Mouse (Mus musculus) megakaryocyte, embryonic 14.5 days (primary cell): ENCODE data around the gene Rbpjl. TPM values are rescaled to one million over a fixed set of nuclear protein-coding genes. Genes with fewer than 3 reads are reported as not detected.

Experiments used
- H3K27me3 ChIP-seq: replicated peaks from 2 replicates; pipeline ENCODE3; 2012; ENCODE audit warnings: inconsistent platforms
- H3K36me3 ChIP-seq: replicated peaks from 2 replicates; pipeline ENCODE3; 2012; ENCODE audit warnings: low read length, inconsistent platforms, mixed read lengths
- H3K4me1 ChIP-seq: 2 replicates; pipeline ENCODE4 v1.6.1; 2012; ENCODE audit warnings: inconsistent platforms
- H3K4me3 ChIP-seq: replicated peaks from 2 replicates; pipeline ENCODE3; 2012; ENCODE audit warnings: moderate library complexity, mild to moderate bottlenecking, inconsistent platforms
- H3K9me3 ChIP-seq: 2 replicates; pipeline ENCODE4 v1.6.1; 2012; ENCODE audit warnings: inconsistent platforms
- FLI1 ChIP-seq: IDR thresholded peaks from 2 replicates; pipeline ENCODE4 v1.6.1; 2012; ENCODE audit warnings: low read length, inconsistent platforms, mixed read lengths
- GATA1 ChIP-seq: IDR thresholded peaks from 3 replicates; pipeline ENCODE4 v1.6.1; 2012; ENCODE audit warnings: mixed read lengths, low read length, inconsistent platforms, borderline replicate concordance
- polyA plus RNA-seq: library from polyadenylated mRNA; stranded (reverse); fragments of >175 nt; gene quantifications from 2 replicates; pipeline ENCODE4 v1.2.3, GENCODE M21; 2012; ENCODE audit warnings: low replicate concordance; ENCODE audit not compliant: insufficient read depth

Gene Rbpjl
- polyA plus RNA-seq, 1 experiment = 0.18 TPM

DNA sequence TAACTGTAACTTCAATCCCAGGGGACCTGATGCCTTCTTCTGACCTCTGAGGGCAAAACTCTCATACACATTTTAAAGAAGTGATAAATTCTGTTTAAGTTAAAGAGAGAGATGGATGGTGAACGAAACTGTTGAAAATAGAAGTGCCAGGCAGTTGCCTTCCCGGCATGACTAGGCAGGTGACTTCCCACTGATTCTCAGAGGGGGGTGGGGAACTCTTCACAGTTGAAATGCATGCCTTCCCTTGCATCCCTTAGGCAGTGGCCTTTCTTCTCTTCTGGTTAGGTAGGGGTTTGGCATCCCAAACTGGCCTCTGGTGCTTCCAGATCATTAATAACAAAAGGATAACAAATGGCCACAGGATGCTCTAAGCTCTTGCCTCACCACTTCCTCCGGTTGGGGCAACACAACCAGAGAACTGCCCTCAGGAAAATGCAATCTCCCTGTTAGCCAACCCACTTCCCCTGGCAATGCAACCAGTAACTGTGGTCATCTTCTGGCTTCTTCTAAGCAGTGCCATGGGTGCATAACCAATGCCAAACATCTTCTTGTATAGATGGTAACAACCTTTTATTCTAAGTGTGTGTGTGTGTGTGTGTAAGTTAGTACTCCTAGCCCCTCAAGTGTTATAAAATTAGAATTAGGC, 30.4 kb upstream of the Rbpjl start:
- H3K36me3 ChIP-seq = no peaks in the 10 kb centered on the region
- TF ChIP-seq FLI1 (no peak), GATA1 (no peak)
- peak overlapping the region; percentile 8 for H3K4me3 ChIP-seq
- peaks cover 20% of the 10 kb centered on the region for H3K4me1 ChIP-seq
- peaks cover 38% of the 10 kb centered on the region for H3K27me3 ChIP-seq
- H3K9me3 ChIP-seq = peaks cover 3% of the 10 kb centered on the region; the same call in 1 of the 2 replicates

DNA sequence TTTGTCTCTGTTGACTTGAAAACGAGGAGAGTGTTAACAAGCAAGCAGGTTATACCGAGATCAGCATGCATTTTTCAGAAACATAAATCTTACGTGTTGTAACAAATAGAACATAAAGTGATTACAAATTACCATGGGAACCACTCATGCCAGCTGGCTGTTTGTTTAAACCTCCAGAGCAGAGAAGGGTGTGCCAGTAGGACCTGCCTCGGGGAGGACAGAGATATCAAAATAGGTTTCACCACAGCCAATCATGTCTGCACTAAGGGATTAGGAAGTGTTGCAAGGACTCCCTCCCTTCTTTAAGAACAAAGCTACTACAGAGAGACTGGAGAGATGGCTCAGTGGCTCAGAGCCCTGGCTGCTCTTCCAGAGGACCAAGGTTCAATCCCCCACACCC, 29.8 kb upstream of the Rbpjl start:
- Histone ChIP-seq H3K4me1 (peaks cover 20% of the 10 kb centered on the region), H3K9me3 (peaks cover 3% of the 10 kb centered on the region; the same call in 1 of the 2 replicates), H3K36me3 (no peaks in the 10 kb centered on the region), H3K27me3 (peaks cover 44% of the 10 kb centered on the region), H3K4me3 (no peak overlapping the region)
- no peak for TF ChIP-seq FLI1
- TF ChIP-seq GATA1 = no peak

DNA sequence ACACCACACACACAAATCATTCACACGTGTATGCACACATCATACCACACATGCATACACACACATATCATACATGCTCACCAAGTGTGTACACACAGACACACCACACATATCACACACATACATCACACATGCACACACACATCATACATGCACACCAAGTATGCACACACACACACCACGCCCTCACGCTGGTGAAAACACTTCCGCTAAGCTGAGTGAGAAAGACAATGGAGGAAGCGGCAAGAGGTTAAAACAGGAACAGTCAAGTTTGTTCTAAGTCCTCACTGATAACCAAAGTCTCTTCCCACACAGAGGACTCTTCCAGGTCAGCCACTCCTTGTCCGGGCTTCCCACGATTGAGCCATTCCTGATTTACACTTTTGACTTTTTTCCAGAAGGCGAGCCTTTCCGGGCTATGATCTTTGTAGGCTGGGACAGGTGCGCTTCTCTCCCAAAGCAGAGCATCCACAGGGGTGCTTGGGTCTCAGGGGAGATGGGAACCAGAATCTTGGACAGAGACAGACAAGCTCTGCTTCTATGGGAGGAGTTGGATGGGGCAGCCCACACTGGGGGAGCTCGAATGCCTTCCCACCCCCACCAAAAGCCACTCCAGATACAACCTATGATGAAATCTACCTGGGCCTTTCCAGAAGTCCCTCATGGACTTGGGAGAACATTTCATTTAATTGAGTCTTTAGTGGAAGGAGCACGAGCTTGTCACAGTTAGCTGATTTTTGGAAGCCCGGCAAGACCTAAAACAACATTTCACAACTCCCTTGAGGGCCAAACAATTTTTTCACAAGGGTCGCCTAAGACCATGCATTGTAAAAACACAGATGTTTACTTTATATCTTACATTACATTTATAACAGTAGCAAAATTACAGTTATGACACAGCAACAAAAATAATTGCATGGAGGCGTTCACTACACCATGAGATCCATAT, 25.2 kb upstream of the Rbpjl start:
- peaks cover 3% of the 10 kb centered on the region for H3K9me3 ChIP-seq
- H3K27me3 ChIP-seq = peaks cover 47% of the 10 kb centered on the region
- peaks cover 8% of the 10 kb centered on the region for H3K4me1 ChIP-seq
- TF ChIP-seq GATA1 = no peak
- H3K36me3 ChIP-seq = no peaks in the 10 kb centered on the region
- H3K4me3 ChIP-seq = peak overlapping the region; percentile 64

DNA sequence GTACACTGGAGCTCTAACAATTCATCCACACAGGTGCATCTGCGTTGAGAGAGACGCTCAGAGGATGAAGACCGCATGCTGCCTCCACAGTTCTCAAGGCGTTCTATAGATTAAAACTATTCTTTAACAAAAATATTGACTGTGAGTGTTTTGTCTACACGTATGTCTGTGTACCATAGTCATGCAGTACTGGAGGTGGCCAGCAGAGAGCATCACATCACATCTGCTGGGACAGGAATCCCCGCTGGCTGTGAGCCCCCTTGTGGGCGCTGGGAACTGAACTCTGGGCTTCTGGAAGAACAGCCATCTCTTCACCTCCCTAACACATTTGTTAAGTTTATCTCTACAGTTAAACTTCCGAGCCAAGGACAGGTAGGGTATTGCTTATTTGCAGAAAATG, 21.2 kb upstream of the Rbpjl start:
- Histone ChIP-seq H3K9me3 (peaks cover 3% of the 10 kb centered on the region), H3K36me3 (no peaks in the 10 kb centered on the region), H3K4me3 (no peak overlapping the region), H3K27me3 (peaks cover 55% of the 10 kb centered on the region), H3K4me1 (peaks cover 11% of the 10 kb centered on the region)
- no peak for TF ChIP-seq FLI1
- no peak for TF ChIP-seq GATA1

DNA sequence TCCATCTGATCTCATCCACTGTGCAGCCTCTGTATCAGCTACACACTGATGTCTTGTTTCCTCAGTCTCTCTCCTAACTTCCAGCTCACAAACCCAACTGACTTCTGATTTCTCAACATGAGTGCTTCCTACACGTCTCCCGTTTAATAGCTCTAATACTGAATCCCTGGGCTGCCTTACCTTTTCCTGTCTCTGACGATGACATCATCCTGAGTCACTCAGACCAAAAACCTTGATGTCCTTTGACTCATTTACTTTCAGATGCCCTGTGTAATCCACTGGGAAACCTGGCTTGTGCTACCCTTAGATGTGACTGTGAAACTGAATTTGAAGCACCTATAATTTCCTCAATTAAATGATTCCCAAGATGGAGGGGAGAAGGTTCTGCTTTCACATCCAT, 20.0 kb upstream of the Rbpjl start:
- H3K4me1 ChIP-seq = peaks cover 16% of the 10 kb centered on the region
- H3K4me3 ChIP-seq = no peak overlapping the region
- TF ChIP-seq FLI1 (no peak), GATA1 (no peak)
- H3K27me3 ChIP-seq = peaks cover 59% of the 10 kb centered on the region
- H3K36me3 ChIP-seq = no peaks in the 10 kb centered on the region
- peaks cover 3% of the 10 kb centered on the region for H3K9me3 ChIP-seq

DNA sequence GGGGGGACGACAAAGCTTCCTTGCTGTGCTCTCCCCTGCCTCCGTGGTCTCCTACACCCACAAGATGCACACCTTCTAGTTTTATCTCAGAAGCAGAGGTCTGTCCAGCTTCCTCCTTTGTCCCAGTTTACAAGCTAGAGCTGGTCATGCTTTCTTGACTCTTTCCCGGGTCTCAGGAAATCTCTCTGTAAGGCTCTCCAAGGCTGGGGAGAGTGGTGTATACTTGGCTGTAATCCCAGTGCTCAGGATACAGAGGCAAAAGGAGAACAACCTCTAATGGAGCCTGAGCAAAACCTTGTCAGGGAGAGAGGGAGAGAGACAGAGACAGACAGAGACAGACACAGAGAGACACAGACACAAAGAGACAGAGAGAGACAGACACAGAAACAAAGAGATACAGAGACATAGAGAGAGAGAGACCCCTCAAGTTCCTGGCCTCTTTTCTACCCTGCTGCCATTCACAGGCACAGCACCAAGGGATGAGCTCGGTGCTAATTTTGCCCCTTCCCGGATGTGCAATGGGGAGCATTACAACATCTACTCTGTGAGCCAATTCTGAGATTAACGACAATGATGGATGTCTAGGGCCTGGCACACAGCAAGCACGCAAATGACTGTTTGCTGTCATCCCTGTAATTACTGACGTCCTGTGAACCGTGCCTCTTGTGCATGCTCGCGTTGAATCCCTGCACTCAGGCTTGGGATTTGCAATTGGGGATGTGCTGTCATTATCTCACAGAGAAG, 19.1 kb upstream of the Rbpjl start:
- TF ChIP-seq FLI1 (no peak), GATA1 (no peak)
- Histone ChIP-seq H3K27me3 (peaks cover 63% of the 10 kb centered on the region), H3K4me1 (peaks cover 18% of the 10 kb centered on the region), H3K9me3 (peaks cover 3% of the 10 kb centered on the region), H3K4me3 (no peak overlapping the region), H3K36me3 (no peaks in the 10 kb centered on the region)

DNA sequence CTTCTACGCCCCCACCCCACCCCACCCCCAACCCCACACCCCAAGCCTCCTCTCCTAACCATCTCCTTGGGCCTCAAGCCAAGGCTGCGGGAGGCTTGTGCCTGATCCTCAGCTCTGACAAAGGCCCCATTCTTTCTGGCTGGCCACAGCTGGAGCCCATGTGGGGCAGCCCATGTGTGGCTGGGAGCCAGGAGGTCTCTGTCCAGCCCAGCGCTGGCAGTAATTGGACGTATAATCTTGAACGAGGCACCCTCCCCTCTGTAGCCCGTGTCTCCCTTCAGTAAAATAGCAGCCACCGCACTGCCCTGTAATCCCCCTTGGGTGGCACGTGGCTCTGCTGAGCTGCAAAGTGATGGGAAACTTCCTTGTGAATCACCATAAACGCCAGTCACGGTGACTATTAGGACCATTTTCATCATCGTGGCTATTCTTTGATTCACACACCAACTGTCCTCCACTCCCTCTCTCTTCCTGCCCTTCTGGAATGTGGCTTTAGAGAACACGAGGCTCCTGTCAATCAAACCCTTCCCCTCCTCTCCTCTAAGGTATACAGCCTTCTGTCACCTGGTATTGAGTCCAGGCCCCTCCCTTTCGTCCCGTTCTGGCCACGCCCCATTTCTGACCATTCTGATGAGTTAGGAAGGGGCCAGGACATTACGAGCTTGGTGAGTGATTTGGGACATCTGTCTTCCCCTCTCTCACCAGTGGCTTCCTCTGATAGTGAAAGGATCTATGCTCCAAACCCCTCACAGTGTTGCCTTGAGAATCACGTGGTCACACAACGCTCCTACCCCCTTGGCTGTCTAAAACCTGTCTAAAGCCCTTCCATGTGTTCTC, 16.8 kb upstream of the Rbpjl start:
- Histone ChIP-seq H3K4me3 (peak overlapping the region; percentile 18), H3K4me1 (peaks cover 29% of the 10 kb centered on the region), H3K27me3 (peaks cover 74% of the 10 kb centered on the region), H3K9me3 (peaks cover 13% of the 10 kb centered on the region), H3K36me3 (no peaks in the 10 kb centered on the region)
- no peak for TF ChIP-seq FLI1
- TF ChIP-seq GATA1 = no peak

DNA sequence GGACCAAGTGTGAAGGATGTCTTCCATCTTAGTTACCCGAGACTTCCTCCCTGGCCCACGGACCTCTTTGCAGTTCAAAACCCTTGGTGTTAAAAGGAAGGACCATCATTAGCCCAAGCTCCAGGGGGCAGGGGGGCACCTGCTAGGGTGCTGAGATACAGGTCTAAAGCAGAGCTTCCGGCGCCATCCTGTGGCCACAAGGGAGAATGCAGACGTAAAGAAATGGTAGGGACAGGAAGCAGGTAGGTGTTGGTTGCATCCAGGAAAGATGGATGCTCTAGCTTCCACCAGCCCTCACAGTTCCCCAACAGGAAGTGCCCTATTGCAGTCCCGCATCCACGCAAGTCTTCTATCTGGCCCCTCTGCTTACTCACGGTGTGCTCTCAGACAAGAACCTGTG, 16.0 kb upstream of the Rbpjl start:
- peaks cover 80% of the 10 kb centered on the region for H3K27me3 ChIP-seq

DNA sequence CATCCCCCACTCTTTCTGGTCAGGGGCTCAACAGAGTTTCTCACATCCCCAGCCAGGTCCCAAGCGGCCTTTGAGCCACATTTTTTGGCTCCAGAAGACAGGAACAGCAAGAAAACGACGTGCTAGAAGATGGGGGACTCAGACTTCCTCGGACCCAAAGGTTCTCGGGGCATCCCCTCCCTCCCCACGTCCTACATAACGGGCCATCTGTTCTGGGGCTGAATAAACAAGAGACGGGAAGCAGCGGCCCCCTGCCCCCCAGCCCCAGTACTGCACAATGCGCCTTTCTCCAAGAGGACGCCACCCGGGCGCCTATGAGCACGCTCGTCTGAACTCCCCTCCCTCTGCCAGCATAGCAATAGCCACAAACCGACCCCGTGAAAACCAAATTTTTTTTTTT, 13.9 kb upstream of the Rbpjl start, which contains the start of gene Slpi:
Slpi (minus strand) TSS at position 76 of the 400 bp plus-strand sequence.
- Histone ChIP-seq H3K4me3 (peak within 1 kb of the TSS; percentile 91), H3K27me3 (peaks cover 81% of the 10 kb centered on the region), H3K36me3 (no peaks in the 10 kb centered on the region), H3K9me3 (peaks cover 22% of the 10 kb centered on the region), H3K4me1 (peaks cover 29% of the 10 kb centered on the region)
- TF ChIP-seq FLI1 (no peak), GATA1 (no peak)

More for the DNA sequence above, 16.0 kb upstream of the Rbpjl start:
- no peak overlapping the region for H3K4me3 ChIP-seq
- no peak for TF ChIP-seq FLI1
- no peak for TF ChIP-seq GATA1
- H3K9me3 ChIP-seq = peaks cover 14% of the 10 kb centered on the region
- H3K4me1 ChIP-seq = peaks cover 29% of the 10 kb centered on the region
- no peaks in the 10 kb centered on the region for H3K36me3 ChIP-seq
